Mouse (Mus musculus) E14TG2a.4 (cell line): ENCODE measurements at regions not wholly inside any gene's neighbourhood (a gene's known extent, or its start where the extent isn't known, plus 50 kb on each side); places are given as distances from the start of the nearest gene placed in this dataset.

Source experiments
- H3K27me3 ChIP-seq: 2 replicates; pipeline ENCODE4 v1.6.1; 2014; ENCODE audit warnings: low read length, control low read depth; ENCODE audit not compliant: insufficient read depth
- H3K36me3 ChIP-seq: 2 replicates; pipeline ENCODE4 v1.6.1; 2014; ENCODE audit warnings: low read length, control low read depth; ENCODE audit not compliant: insufficient read depth
- H3K4me1 ChIP-seq: replicated peaks from 2 replicates; pipeline ENCODE4 v1.6.1; 2014; ENCODE audit warnings: low read depth, low read length, control low read depth
- H3K4me3 ChIP-seq: replicated peaks from 2 replicates; pipeline ENCODE4 v1.5.1; 2014; ENCODE audit warnings: mild to moderate bottlenecking, low read length
- H3K9me3 ChIP-seq: 2 replicates; pipeline ENCODE4 v1.6.1; 2014; ENCODE audit warnings: low read length, control low read depth
- CTCF ChIP-seq: conservative IDR thresholded peaks from 2 replicates; pipeline ENCODE4 v1.5.1; 2014; ENCODE audit warnings: low read length
- NANOG ChIP-seq: IDR thresholded peaks from 2 replicates; pipeline ENCODE4 v1.6.1; 2014; ENCODE audit warnings: borderline replicate concordance, low read length, mixed read lengths
- POU5F1 ChIP-seq: IDR thresholded peaks from 2 replicates; pipeline ENCODE4 v1.6.1; 2014; ENCODE audit warnings: low read length, borderline replicate concordance

DNA sequence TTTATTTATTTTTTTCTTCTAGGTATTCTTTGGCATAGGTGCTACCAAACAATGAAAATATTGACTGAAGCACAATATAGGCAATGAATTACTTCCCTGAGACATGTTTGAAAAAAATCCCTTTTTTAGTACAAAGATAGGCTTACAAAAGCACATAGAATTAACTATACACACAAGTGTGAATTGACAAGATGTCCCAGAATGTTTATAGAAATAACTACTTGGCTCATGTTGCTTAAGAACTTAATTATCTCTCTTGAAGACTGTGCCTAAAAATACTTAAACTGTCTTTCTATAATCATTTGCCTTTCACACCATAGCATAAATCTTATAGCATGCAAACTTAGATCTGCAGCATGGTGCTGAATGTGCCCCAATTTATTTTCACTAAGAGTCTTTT, 96.3 kb upstream of the Abcb5 start:
- no peaks in the 10 kb centered on the region for H3K4me1 ChIP-seq

GRCm38 (mm10) chr12:119054560-119054959, 88.3 kb upstream of the Abcb5 start:
- TF ChIP-seq POU5F1 (no peak), NANOG (no peak), CTCF (no peak)
- H3K36me3 ChIP-seq: no peaks in the 10 kb centered on the region
- H3K9me3 ChIP-seq: no peaks in the 10 kb centered on the region
- no peaks in the 10 kb centered on the region for H3K27me3 ChIP-seq
- no peak overlapping the region for H3K4me3 ChIP-seq
- no peaks in the 10 kb centered on the region for H3K4me1 ChIP-seq

More for the DNA sequence above, 96.3 kb upstream of the Abcb5 start:
- no peak overlapping the region for H3K4me3 ChIP-seq
- no peaks in the 10 kb centered on the region for H3K36me3 ChIP-seq
- no peaks in the 10 kb centered on the region for H3K9me3 ChIP-seq
- no peaks in the 10 kb centered on the region for H3K27me3 ChIP-seq
- TF ChIP-seq POU5F1: no peak
- TF ChIP-seq CTCF: no peak
- TF ChIP-seq NANOG: no peak

DNA sequence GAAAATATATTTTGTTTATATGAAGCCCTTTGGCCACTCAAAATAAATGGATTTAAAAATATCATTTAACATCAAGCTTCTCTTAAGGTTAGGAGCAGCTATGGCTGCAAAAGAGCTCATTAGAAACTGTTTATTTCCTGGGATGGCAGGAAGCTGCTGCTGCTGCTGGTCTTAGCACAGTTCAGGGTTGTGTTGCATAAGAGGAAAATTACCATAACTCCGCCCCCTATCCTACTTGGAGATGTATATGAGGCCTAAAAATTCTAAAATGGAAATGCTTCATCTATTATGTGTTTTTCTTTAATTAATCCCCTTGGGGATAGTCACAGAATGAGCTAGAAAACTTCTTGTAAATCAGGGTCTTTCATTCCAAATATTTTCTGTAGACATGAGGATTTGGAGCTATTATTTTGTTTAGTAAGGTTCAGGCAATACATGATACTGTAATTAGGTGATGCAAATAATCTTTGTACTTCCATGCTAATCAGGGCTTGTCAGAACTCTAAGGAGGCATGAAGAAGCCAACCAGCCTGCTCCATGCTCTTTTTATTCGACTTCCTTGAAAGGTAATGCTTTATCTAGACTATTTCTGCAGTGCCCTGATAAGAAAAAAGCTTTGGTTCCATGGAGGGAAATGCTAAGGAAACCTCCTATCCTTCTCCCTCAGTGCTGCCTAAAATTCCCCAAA, 85.6 kb upstream of the Abcb5 start:
- TF ChIP-seq POU5F1 (no peak), NANOG (no peak), CTCF (no peak)
- no peak overlapping the region for H3K4me3 ChIP-seq
- H3K36me3 ChIP-seq: no peaks in the 10 kb centered on the region
- H3K9me3 ChIP-seq: peaks cover 17% of the 10 kb centered on the region
- no peaks in the 10 kb centered on the region for H3K4me1 ChIP-seq
- H3K27me3 ChIP-seq: no peaks in the 10 kb centered on the region

- Histone ChIP-seq H3K4me3 (no peak overlapping the region), H3K9me3 (no peaks in the 10 kb centered on the region), H3K27me3 (no peaks in the 10 kb centered on the region), H3K36me3 (no peaks in the 10 kb centered on the region), H3K4me1 (no peaks in the 10 kb centered on the region)
- TF ChIP-seq POU5F1: no peak
These were observed 72.1 kb upstream of the Abcb5 start for GRCm38 (mm10) chr12:119038306-119038705.

DNA sequence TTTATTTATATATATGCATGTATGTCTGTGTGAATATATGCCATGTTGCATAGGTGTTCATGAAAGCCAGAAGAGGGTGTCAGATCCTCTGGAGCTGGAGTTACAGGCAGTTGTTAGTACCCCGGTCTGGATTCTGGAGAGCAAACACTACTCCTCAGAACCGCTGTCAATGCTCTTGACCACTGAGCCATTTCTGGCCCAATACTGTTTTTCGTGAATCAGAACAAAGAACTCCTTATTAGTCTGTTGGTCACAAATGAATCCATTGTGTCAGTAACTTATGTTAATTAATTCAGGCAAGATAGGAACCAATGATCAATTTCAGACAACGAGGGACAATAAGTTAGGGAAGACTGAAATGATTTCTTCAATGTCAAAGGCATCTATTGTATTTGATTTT, 68.6 kb upstream of the Abcb5 start:
- H3K4me3 ChIP-seq: no peak overlapping the region
- no peaks in the 10 kb centered on the region for H3K27me3 ChIP-seq
- TF ChIP-seq CTCF (no peak), POU5F1 (no peak), NANOG (no peak)
- H3K4me1 ChIP-seq: no peaks in the 10 kb centered on the region
- no peaks in the 10 kb centered on the region for H3K9me3 ChIP-seq
- no peaks in the 10 kb centered on the region for H3K36me3 ChIP-seq

- Histone ChIP-seq H3K27me3 (no peaks in the 10 kb centered on the region), H3K36me3 (no peaks in the 10 kb centered on the region), H3K4me1 (no peaks in the 10 kb centered on the region), H3K4me3 (no peak overlapping the region), H3K9me3 (no peaks in the 10 kb centered on the region)
- TF ChIP-seq NANOG (no peak), CTCF (no peak), POU5F1 (no peak)
These were observed 62.5 kb upstream of the Abcb5 start for GRCm38 (mm10) chr12:119028711-119029110.

GRCm38 (mm10) chr12:119028161-119028560, 61.9 kb upstream of the Abcb5 start:
- Histone ChIP-seq H3K4me1 (no peaks in the 10 kb centered on the region), H3K4me3 (no peak overlapping the region), H3K27me3 (no peaks in the 10 kb centered on the region), H3K9me3 (no peaks in the 10 kb centered on the region), H3K36me3 (no peaks in the 10 kb centered on the region)
- TF ChIP-seq CTCF (no peak), POU5F1 (no peak), NANOG (no peak)

- no peaks in the 10 kb centered on the region for H3K36me3 ChIP-seq
- no peak for TF ChIP-seq POU5F1
- no peak for TF ChIP-seq CTCF
- TF ChIP-seq NANOG: no peak
- H3K4me1 ChIP-seq: no peaks in the 10 kb centered on the region
- H3K27me3 ChIP-seq: no peaks in the 10 kb centered on the region
- H3K4me3 ChIP-seq: no peak overlapping the region
- no peaks in the 10 kb centered on the region for H3K9me3 ChIP-seq
These were observed 61.5 kb upstream of the Abcb5 start for GRCm38 (mm10) chr12:119027701-119028100.

GRCm38 (mm10) chr12:119026311-119026710, 60.1 kb upstream of the Abcb5 start:
- no peaks in the 10 kb centered on the region for H3K4me1 ChIP-seq
- H3K27me3 ChIP-seq: no peaks in the 10 kb centered on the region
- 0 out of 2 replicates have a peak, but pooled peaks cover 4% of the 10 kb centered on the region for H3K9me3 ChIP-seq
- no peak overlapping the region for H3K4me3 ChIP-seq
- no peaks in the 10 kb centered on the region for H3K36me3 ChIP-seq
- peak; percentile 48 for TF ChIP-seq CTCF
- TF ChIP-seq POU5F1: no peak
- TF ChIP-seq NANOG: no peak
